Mouse (Mus musculus) embryonic facial prominence, embryonic 11.5 days (tissue): ENCODE data around the gene Prl8a1. TPM values are rescaled to one million over a fixed set of nuclear protein-coding genes. Genes with fewer than 3 reads are reported as not detected.

Experiments
- ATAC-seq: fragments of 200-750 bp; cut with Nextera tagmentation; replicated peaks from 2 replicates; pipeline ENCODE4 v1.8.0; 2017; ENCODE audit warnings: low read depth; ENCODE audit not compliant: insufficient number of reproducible peaks, low FRiP score, low TSS enrichment
- DNase-seq: peaks from one replicate; pipeline ENCODE4 v3.0.0-alpha.2; 2015; ENCODE audit warnings: low spot score
- H3K27ac ChIP-seq: fragments of 300-500 bp; sonication (generic); replicated peaks from 2 replicates; pipeline ENCODE4 v1.5.1; 2014; ENCODE audit warnings: mild to moderate bottlenecking, low read depth, low read length, control low read depth
- H3K27me3 ChIP-seq: fragments of 300-500 bp; sonication (generic); 2 replicates; pipeline ENCODE4 v1.6.1; 2014; ENCODE audit warnings: mild to moderate bottlenecking, low read length, moderate library complexity, mixed read lengths; ENCODE audit not compliant: control insufficient read depth, insufficient read depth
- H3K36me3 ChIP-seq: fragments of 300-500 bp; sonication (generic); replicated peaks from 2 replicates; pipeline ENCODE4 v1.6.1; 2014; ENCODE audit warnings: low read depth, mild to moderate bottlenecking, low read length, moderate library complexity, mixed read lengths; ENCODE audit not compliant: control insufficient read depth, insufficient read depth
- H3K4me1 ChIP-seq: fragments of 300-500 bp; sonication (generic); 2 replicates; pipeline ENCODE4 v1.6.1; 2014; ENCODE audit warnings: low read length, mixed read lengths; ENCODE audit not compliant: control insufficient read depth, insufficient read depth
- H3K4me2 ChIP-seq: fragments of 300-500 bp; sonication (generic); 2 replicates; pipeline ENCODE4 v1.6.1; 2014; ENCODE audit warnings: low read depth, mild to moderate bottlenecking, control low read depth, low read length, moderate library complexity
- H3K4me3 ChIP-seq: fragments of 300-500 bp; sonication (generic); 2 replicates; pipeline ENCODE4 v1.5.1; 2014; ENCODE audit warnings: low read depth, low read length, control low read depth
- H3K9ac ChIP-seq: fragments of 300-500 bp; sonication (generic); replicated peaks from 2 replicates; pipeline ENCODE4 v1.6.1; 2014; ENCODE audit warnings: mild to moderate bottlenecking, control low read depth, low read length
- H3K9me3 ChIP-seq: fragments of 300-500 bp; sonication (generic); replicated peaks from 2 replicates; pipeline ENCODE4 v1.6.1; 2016; ENCODE audit warnings: mild to moderate bottlenecking, low read length, inconsistent platforms, mixed read lengths; ENCODE audit not compliant: control insufficient read depth
- WGBS: fragments of 180-500 bp; shearing (Covaris S2); extraction: QIAGEN DNeasy Blood & Tissue Kit; methylation state at CpG from one replicate; pipeline ENCODE4 v1.1.7; 2014; 5-methylcytosine and 5-hydroxymethylcytosine counted together
- polyA plus RNA-seq: library from polyadenylated mRNA; unstranded; fragments of >200 nt; fragmentation: Nextera tagmentation; extraction: Ambion mirVana; gene quantifications from 2 replicates; pipeline ENCODE4 v1.2.1, GENCODE M21; 2014

Gene Prl8a1
- not detected in 2 replicates for polyA plus RNA-seq

GRCm38 (mm10) chr13:27582071-27582470 is at the start of gene Prl8a1:
TSS of gene Prl8a1 (minus strand) at chr13:27582171.
- Histone ChIP-seq H3K4me3 (no peak within 1 kb of the TSS), H3K9ac (no peak within 1 kb of the TSS), H3K4me1 (no peaks in the 10 kb centered on the region), H3K27ac (no peak within 1 kb of the TSS), H3K9me3 (no peaks in the 10 kb centered on the region), H3K4me2 (no peak within 1 kb of the TSS), H3K36me3 (no peaks in the 10 kb centered on the region), H3K27me3 (no peaks in the 10 kb centered on the region)
- DNase-seq (no peak), ATAC-seq (no peak)
- 80% methylated on average over 2 of the region's 2 CpGs for WGBS

- H3K27ac ChIP-seq = no peak within 1 kb of the TSS
- H3K4me1 ChIP-seq = no peaks in the 10 kb centered on the region
- H3K9me3 ChIP-seq = no peaks in the 10 kb centered on the region
- ATAC-seq (no peak), DNase-seq (no peak)
- H3K36me3 ChIP-seq = no peaks in the 10 kb centered on the region
- no peak within 1 kb of the TSS for H3K4me3 ChIP-seq
- WGBS = 81% methylated on average over 4 of the region's 4 CpGs
- H3K4me2 ChIP-seq = no peak within 1 kb of the TSS
- H3K9ac ChIP-seq = no peak within 1 kb of the TSS
- no peaks in the 10 kb centered on the region for H3K27me3 ChIP-seq
Observed at GRCm38 (mm10) chr13:27610482-27610881, 28.5 kb upstream of the Prl8a1 start, which contains the start of gene Prl7b1. TSS of gene Prl7b1 (minus strand) at chr13:27610582.

GRCm38 (mm10) chr13:27564506-27564905 is 17.5 kb downstream of the Prl8a1 start, which contains the start of gene Prl8a9:
TSS of gene Prl8a9 (minus strand) at chr13:27564606.
- no peaks in the 10 kb centered on the region for H3K9me3 ChIP-seq
- H3K9ac ChIP-seq = no peak within 1 kb of the TSS
- H3K27me3 ChIP-seq = no peaks in the 10 kb centered on the region
- H3K4me1 ChIP-seq = no peaks in the 10 kb centered on the region
- no peak within 1 kb of the TSS for H3K4me2 ChIP-seq
- DNase-seq (no peak), ATAC-seq (no peak)
- no peak within 1 kb of the TSS for H3K4me3 ChIP-seq
- 85% methylated on average over 2 of the region's 2 CpGs for WGBS
- no peaks in the 10 kb centered on the region for H3K36me3 ChIP-seq
- H3K27ac ChIP-seq = no peak within 1 kb of the TSS

GRCm38 (mm10) chr13:27553336-27553735 is 28.6 kb downstream of the Prl8a1 start:
- H3K27ac ChIP-seq = no peak overlapping the region
- no peak overlapping the region for H3K4me3 ChIP-seq
- ATAC-seq = no peak
- no peaks in the 10 kb centered on the region for H3K36me3 ChIP-seq
- H3K27me3 ChIP-seq = no peaks in the 10 kb centered on the region
- no peak for DNase-seq
- no peaks in the 10 kb centered on the region for H3K9me3 ChIP-seq
- no peak overlapping the region for H3K9ac ChIP-seq
- H3K4me1 ChIP-seq = no peaks in the 10 kb centered on the region
- H3K4me2 ChIP-seq = no peak overlapping the region

Other genes with a start within 250 kb of the Prl8a1 start
- not detected in 2 replicates for gene Prl8a2, start 236.5 kb downstream of the Prl8a1 start, polyA plus RNA-seq
- not detected in 2 replicates for gene Prl2b1, start 191.3 kb downstream of the Prl8a1 start, polyA plus RNA-seq
- not detected in 2 replicates for gene Prl8a6, start 143.5 kb downstream of the Prl8a1 start, polyA plus RNA-seq
- gene Prl8a8, start 69.0 kb downstream of the Prl8a1 start, polyA plus RNA-seq = not detected in 2 replicates
- not detected in 2 replicates for gene Prl8a9, start 17.6 kb downstream of the Prl8a1 start, polyA plus RNA-seq
- gene Prl7b1, start 28.4 kb upstream of the Prl8a1 start, polyA plus RNA-seq = not detected in 2 replicates
- gene Prl7a1, start 60.3 kb upstream of the Prl8a1 start, polyA plus RNA-seq = not detected in 2 replicates
- not detected in 2 replicates for gene Prl7a2, start 85.9 kb upstream of the Prl8a1 start, polyA plus RNA-seq
- not detected in 2 replicates for gene Prl7d1, start 134.6 kb upstream of the Prl8a1 start, polyA plus RNA-seq
- not detected in 2 replicates for gene Prl7c1, start 198.6 kb upstream of the Prl8a1 start, polyA plus RNA-seq
- gene Prl2a1, start 219.5 kb upstream of the Prl8a1 start, polyA plus RNA-seq = not detected in 2 replicates